Mouse (Mus musculus): ENCODE results near the gene Golga7b. TPM values are rescaled to one million over a fixed set of nuclear protein-coding genes. Genes with fewer than 3 reads are reported as not detected.

Golga7b gene
- polyA plus RNA-seq, 1 experiment from 2014 or later: 41.0 TPM

GRCm38 (mm10) chr19:42240881-42241280 lies 6.5 kb upstream of the Golga7b start:
- Histone ChIP-seq H3K9ac (replicated peaks; ENCODE audit: low read depth, low read length) (no peak overlapping the region), H3K4me2 (ENCODE audit: low read length) (no peak overlapping the region), H3K4me1 (replicated peaks; ENCODE audit: control insufficient read depth, insufficient read depth, low read length) (peaks cover 9% of the 10 kb centered on the region), H3K27me3 (replicated peaks; ENCODE audit: control insufficient read depth, insufficient read depth, low read length) (no peaks in the 10 kb centered on the region), H3K27ac (ENCODE audit: low read length) (no peak overlapping the region), H3K9me3 (ENCODE audit: control insufficient read depth, low read length) (no peaks in the 10 kb centered on the region), H3K36me3 (ENCODE audit: control insufficient read depth, insufficient read depth) (no peaks in the 10 kb centered on the region), H3K4me3 (replicated peaks; ENCODE audit: low read length) (no peak overlapping the region)
- 53% methylated on average over 8 of the region's 8 CpGs for WGBS
- ATAC-seq: no peak

- no peak for ATAC-seq
- Histone ChIP-seq H3K27ac (ENCODE audit: low read length) (no peak overlapping the region), H3K9me3 (ENCODE audit: control insufficient read depth, low read length) (no peaks in the 10 kb centered on the region), H3K4me2 (ENCODE audit: low read length) (no peak overlapping the region), H3K4me3 (replicated peaks; ENCODE audit: low read length) (no peak overlapping the region), H3K27me3 (replicated peaks; ENCODE audit: control insufficient read depth, insufficient read depth, low read length) (no peaks in the 10 kb centered on the region), H3K4me1 (replicated peaks; ENCODE audit: control insufficient read depth, insufficient read depth, low read length) (no peaks in the 10 kb centered on the region), H3K9ac (replicated peaks; ENCODE audit: low read depth, low read length) (no peak overlapping the region), H3K36me3 (ENCODE audit: control insufficient read depth, insufficient read depth) (no peaks in the 10 kb centered on the region)
- 63% methylated on average over 3 of the region's 3 CpGs for WGBS
These were observed 4.0 kb upstream of the Golga7b start for GRCm38 (mm10) chr19:42243401-42243800.

- no peak overlapping the region for H3K4me3 ChIP-seq (replicated peaks; ENCODE audit: low read length)
- WGBS: 49% methylated on average over 5 of the region's 5 CpGs
These were observed 748 bp upstream of the Golga7b start for GRCm38 (mm10) chr19:42246626-42247025.

GRCm38 (mm10) chr19:42249976-42250914 lies 2.9 kb downstream of the Golga7b start:
- Histone ChIP-seq H3K27ac (ENCODE audit: low read length) (no peak overlapping the region), H3K9ac (replicated peaks; ENCODE audit: low read depth, low read length) (no peak overlapping the region), H3K9me3 (ENCODE audit: control insufficient read depth, low read length) (no peaks in the 10 kb centered on the region), H3K4me3 (replicated peaks; ENCODE audit: low read length) (no peak overlapping the region), H3K4me1 (replicated peaks; ENCODE audit: control insufficient read depth, insufficient read depth, low read length) (no peaks in the 10 kb centered on the region; the same call in 1 of the 2 replicates), H3K27me3 (replicated peaks; ENCODE audit: control insufficient read depth, insufficient read depth, low read length) (0 out of 2 replicates have a peak, but pooled peaks cover 3% of the 10 kb centered on the region), H3K36me3 (ENCODE audit: control insufficient read depth, insufficient read depth) (no peaks in the 10 kb centered on the region), H3K4me2 (ENCODE audit: low read length) (no peak overlapping the region)
- ATAC-seq: no peak
- 65% methylated on average over 11 of the region's 11 CpGs for WGBS

More at GRCm38 (mm10) chr19:42246626-42247025, 748 bp upstream of the Golga7b start:
- Histone ChIP-seq H3K4me2 (ENCODE audit: low read length) (no peak overlapping the region), H3K9me3 (ENCODE audit: control insufficient read depth, low read length) (no peaks in the 10 kb centered on the region), H3K27me3 (replicated peaks; ENCODE audit: control insufficient read depth, insufficient read depth, low read length) (no peaks in the 10 kb centered on the region), H3K27ac (ENCODE audit: low read length) (no peak overlapping the region), H3K9ac (replicated peaks; ENCODE audit: low read depth, low read length) (no peak overlapping the region), H3K4me1 (replicated peaks; ENCODE audit: control insufficient read depth, insufficient read depth, low read length) (no peaks in the 10 kb centered on the region), H3K36me3 (ENCODE audit: control insufficient read depth, insufficient read depth) (no peaks in the 10 kb centered on the region)
- no peak for ATAC-seq

GRCm38 (mm10) chr19:42255438-42255783 lies 8.0 kb downstream of the Golga7b start:
- H3K9me3 ChIP-seq (ENCODE audit: control insufficient read depth, low read length): no peaks in the 10 kb centered on the region
- peak overlapping the region; percentile 78 for H3K4me2 ChIP-seq (ENCODE audit: low read length)
- H3K4me3 ChIP-seq (replicated peaks; ENCODE audit: low read length): peak overlapping the region; percentile 72
- ATAC-seq: peak; percentile 75
- H3K36me3 ChIP-seq (ENCODE audit: control insufficient read depth, insufficient read depth): no peaks in the 10 kb centered on the region
- H3K4me1 ChIP-seq (replicated peaks; ENCODE audit: control insufficient read depth, insufficient read depth, low read length): peaks cover 26% of the 10 kb centered on the region
- peak overlapping the region; percentile 75 for H3K27ac ChIP-seq (ENCODE audit: low read length)
- 0% methylated on average over 17 of the region's 23 CpGs for whole genome bisulfite sequencing
- 0 out of 2 replicates have a peak, but pooled peaks cover 3% of the 10 kb centered on the region for H3K27me3 ChIP-seq (replicated peaks; ENCODE audit: control insufficient read depth, insufficient read depth, low read length)
- H3K9ac ChIP-seq (replicated peaks; ENCODE audit: low read depth, low read length): peak overlapping the region; percentile 85

GRCm38 (mm10) chr19:42255784-42256610 lies 8.6 kb downstream of the Golga7b start:
- no peaks in the 10 kb centered on the region for H3K36me3 ChIP-seq (ENCODE audit: control insufficient read depth, insufficient read depth)
- H3K9me3 ChIP-seq (ENCODE audit: control insufficient read depth, low read length): no peaks in the 10 kb centered on the region
- ATAC-seq: peak; percentile 71
- H3K4me2 ChIP-seq (ENCODE audit: low read length): peak overlapping the region; percentile 78
- H3K4me3 ChIP-seq (replicated peaks; ENCODE audit: low read length): peak overlapping the region; percentile 72
- peaks cover 26% of the 10 kb centered on the region for H3K4me1 ChIP-seq (replicated peaks; ENCODE audit: control insufficient read depth, insufficient read depth, low read length)
- H3K9ac ChIP-seq (replicated peaks; ENCODE audit: low read depth, low read length): peak overlapping the region; percentile 85
- WGBS: 3% methylated on average over 35 of the region's 42 CpGs
- H3K27me3 ChIP-seq (replicated peaks; ENCODE audit: control insufficient read depth, insufficient read depth, low read length): 0 out of 2 replicates have a peak, but pooled peaks cover 3% of the 10 kb centered on the region
- peak overlapping the region; percentile 75 for H3K27ac ChIP-seq (ENCODE audit: low read length)

GRCm38 (mm10) chr19:42256611-42257240 lies 9.4 kb downstream of the Golga7b start:
- H3K4me3 ChIP-seq (replicated peaks; ENCODE audit: low read length): peak overlapping the region; percentile 72
- WGBS: 16% methylated on average over 12 of the region's 12 CpGs
- ATAC-seq: peak; percentile 14
- H3K4me1 ChIP-seq (replicated peaks; ENCODE audit: control insufficient read depth, insufficient read depth, low read length): peaks cover 26% of the 10 kb centered on the region
- H3K27me3 ChIP-seq (replicated peaks; ENCODE audit: control insufficient read depth, insufficient read depth, low read length): 0 out of 2 replicates have a peak, but pooled peaks cover 3% of the 10 kb centered on the region
- peak overlapping the region; percentile 33; the same call in 1 of the 2 replicates for H3K27ac ChIP-seq (ENCODE audit: low read length)
- H3K4me2 ChIP-seq (ENCODE audit: low read length): peak overlapping the region; percentile 78
- H3K36me3 ChIP-seq (ENCODE audit: control insufficient read depth, insufficient read depth): no peaks in the 10 kb centered on the region
- no peaks in the 10 kb centered on the region for H3K9me3 ChIP-seq (ENCODE audit: control insufficient read depth, low read length)
- peak overlapping the region; percentile 85 for H3K9ac ChIP-seq (replicated peaks; ENCODE audit: low read depth, low read length)

- 53% methylated on average over 12 of the region's 12 CpGs for WGBS
- peak overlapping the region; percentile 72 for H3K4me3 ChIP-seq (replicated peaks; ENCODE audit: low read length)
- peaks cover 26% of the 10 kb centered on the region for H3K4me1 ChIP-seq (replicated peaks; ENCODE audit: control insufficient read depth, insufficient read depth, low read length)
- H3K4me2 ChIP-seq (ENCODE audit: low read length): peak overlapping the region; percentile 78
- H3K9me3 ChIP-seq (ENCODE audit: control insufficient read depth, low read length): no peaks in the 10 kb centered on the region
- H3K27ac ChIP-seq (ENCODE audit: low read length): no peak overlapping the region
- H3K27me3 ChIP-seq (replicated peaks; ENCODE audit: control insufficient read depth, insufficient read depth, low read length): 0 out of 2 replicates have a peak, but pooled peaks cover 3% of the 10 kb centered on the region
- ATAC-seq: peak; percentile 18; the same call in 1 of the 2 replicates
- H3K9ac ChIP-seq (replicated peaks; ENCODE audit: low read depth, low read length): no peak overlapping the region
- H3K36me3 ChIP-seq (ENCODE audit: control insufficient read depth, insufficient read depth): no peaks in the 10 kb centered on the region
These were observed 9.9 kb downstream of the Golga7b start for GRCm38 (mm10) chr19:42257241-42257635.
